8 mouse cellular contexts compared by ENCODE assay signal in genomic region chr7:92984701-92985682, GRCm38 (mm10).
DNase-seq lines count a peak whose midpoint lies in the region; ATAC-seq and TF ChIP-seq lines count a peak whose summit lies in the region.

No protein-coding gene starts in this region.

- no peaks in the 10 kb centered on the region for H3K27me3 ChIP-seq in embryonic facial prominence, embryonic 14.5 days (replicated peaks; ENCODE audit: control insufficient read depth, insufficient read depth, low read length)
- H3K27me3 ChIP-seq in hindbrain, embryonic 12.5 days = no peaks in the 10 kb centered on the region
- H3K27me3 ChIP-seq in thymus, adult 2 months (ENCODE audit: control insufficient read depth, insufficient read depth, low read length) = no peaks in the 10 kb centered on the region

- no peaks in the 10 kb centered on the region for H3K9me3 ChIP-seq in embryonic facial prominence, embryonic 14.5 days (ENCODE audit: control insufficient read depth, low read length)
- H3K9me3 ChIP-seq in hindbrain, embryonic 12.5 days (replicated peaks) = no peaks in the 10 kb centered on the region

- TF ChIP-seq POLR2A in olfactory bulb, adult 2 months (IDR thresholded peaks at IDR 0.05; ENCODE audit: insufficient read depth, low read depth, low read length) = no peak
- no peak for TF ChIP-seq POLR2A in thymus, adult 2 months (IDR thresholded peaks at IDR 0.05; ENCODE audit: control insufficient read depth, extremely low read depth, insufficient read depth, low read length, poor library complexity)

- TF ChIP-seq CTCF in olfactory bulb, adult 2 months (IDR thresholded peaks at IDR 0.05; ENCODE audit: insufficient read depth, low read depth, low read length) = no peak
- no peak for TF ChIP-seq CTCF in thymus, adult 2 months (IDR thresholded peaks at IDR 0.05; ENCODE audit: borderline replicate concordance, control insufficient read depth, extremely low read depth, insufficient read depth, low read length, poor library complexity)

- peak overlapping the region; percentile 41 for H3K4me2 ChIP-seq in embryonic facial prominence, embryonic 14.5 days (ENCODE audit: low read depth, low read length)
- H3K4me2 ChIP-seq in hindbrain, embryonic 12.5 days (replicated peaks) = peak overlapping the region; percentile 35

- peak; percentile 38 for DNase-seq in urinary bladder, postnatal 14 days (ENCODE audit: low spot score)
- no peak for DNase-seq in urinary bladder, postnatal 25 days (ENCODE audit: low spot score)
- DNase-seq in embryonic facial prominence, embryonic 14.5 days (ENCODE audit: low spot score) = peak; percentile 55
- DNase-seq in thymus, adult 2 months = no peak
- DNase-seq in spleen, adult 18-20 months = no peak
- no peak for DNase-seq in right cerebral cortex, postnatal 36 days (ENCODE audit: low spot score in 2 of 2)

- no peaks in the 10 kb centered on the region for H3K36me3 ChIP-seq in embryonic facial prominence, embryonic 14.5 days (ENCODE audit: control insufficient read depth, insufficient read depth, low read length)
- no peaks in the 10 kb centered on the region for H3K36me3 ChIP-seq in hindbrain, embryonic 12.5 days
- H3K36me3 ChIP-seq in thymus, adult 2 months (ENCODE audit: control insufficient read depth, insufficient read depth, low read length) = no peaks in the 10 kb centered on the region

- no peak overlapping the region for H3K9ac ChIP-seq in embryonic facial prominence, embryonic 14.5 days (ENCODE audit: low read depth, low read length)
- no peak overlapping the region for H3K9ac ChIP-seq in hindbrain, embryonic 12.5 days

- peak overlapping the region; percentile 0; the same call in 1 of the 2 replicates for H3K4me3 ChIP-seq in embryonic facial prominence, embryonic 14.5 days (ENCODE audit: low read depth, low read length)
- H3K4me3 ChIP-seq in hindbrain, embryonic 12.5 days = no peak overlapping the region
- peak overlapping the region; percentile 29; the same call in 1 of the 2 replicates for H3K4me3 ChIP-seq in olfactory bulb, adult 2 months (ENCODE audit: insufficient read depth, low read depth, low read length)
- no peak overlapping the region for H3K4me3 ChIP-seq in thymus, adult 2 months (ENCODE audit: control insufficient read depth, insufficient read depth, low read length)

- H3K27ac ChIP-seq in embryonic facial prominence, embryonic 14.5 days (replicated peaks; ENCODE audit: low read depth, low read length) = no peak overlapping the region
- H3K27ac ChIP-seq in hindbrain, embryonic 12.5 days = peak overlapping the region; percentile 71
- H3K27ac ChIP-seq in olfactory bulb, adult 2 months (ENCODE audit: insufficient read depth, low read depth, low read length) = peak overlapping the region; percentile 67
- no peak overlapping the region for H3K27ac ChIP-seq in thymus, adult 2 months (ENCODE audit: control insufficient read depth, insufficient read depth, low read length)

- ATAC-seq in embryonic facial prominence, embryonic 14.5 days (ENCODE audit: low read depth) = peak; percentile 72; the same call in 1 of the 2 replicates
- ATAC-seq in hindbrain, embryonic 12.5 days (ENCODE audit: low FRiP score) = peak; percentile 94

- H3K4me1 ChIP-seq in embryonic facial prominence, embryonic 14.5 days (ENCODE audit: control insufficient read depth, insufficient read depth, low read length) = no peaks in the 10 kb centered on the region
- H3K4me1 ChIP-seq in hindbrain, embryonic 12.5 days = 0 out of 2 replicates have a peak, but pooled peaks cover 4% of the 10 kb centered on the region
- H3K4me1 ChIP-seq in olfactory bulb, adult 2 months (ENCODE audit: control insufficient read depth, insufficient read depth, low read length) = peaks cover 2% of the 10 kb centered on the region; the same call in 1 of the 2 replicates
- no peaks in the 10 kb centered on the region for H3K4me1 ChIP-seq in thymus, adult 2 months (replicated peaks; ENCODE audit: control insufficient read depth, insufficient read depth, low read length)

- 35% methylated on average over 18 of the region's 18 CpGs for WGBS in embryonic facial prominence, embryonic 14.5 days
- WGBS in hindbrain, embryonic 12.5 days = 20% methylated on average over 18 of the region's 18 CpGs
- 12% methylated on average over 18 of the region's 18 CpGs for WGBS in olfactory bulb, adult 2 months
- WGBS in thymus, adult 2 months = 80% methylated on average over 18 of the region's 18 CpGs

Comparison
In these comparisons a context has a peak if more than half of its experiments do, and no peak if none do; other contexts are left out.
1. DNase-seq: peak in urinary bladder, postnatal 14 days (single experiment) and embryonic facial prominence, embryonic 14.5 days (single experiment); none in urinary bladder, postnatal 25 days (single experiment), thymus, adult 2 months (single experiment), spleen, adult 18-20 months (0 of 2) and right cerebral cortex, postnatal 36 days (0 of 2).
2. H3K27ac ChIP-seq: peak in hindbrain, embryonic 12.5 days (single experiment) and olfactory bulb, adult 2 months (single experiment); none in embryonic facial prominence, embryonic 14.5 days (single experiment) and thymus, adult 2 months (single experiment).
3. H3K4me3 ChIP-seq: peak in embryonic facial prominence, embryonic 14.5 days (single experiment) and olfactory bulb, adult 2 months (single experiment); none in hindbrain, embryonic 12.5 days (single experiment) and thymus, adult 2 months (single experiment).